Mouse (Mus musculus): ENCODE data around the gene Lmod2. TPM values are rescaled to one million over a fixed set of nuclear protein-coding genes. Genes with fewer than 3 reads are reported as not detected.

Gene Lmod2
- not detected in 2 replicates for total RNA-seq (2021)
- long read RNA-seq, experiment 1, result 0 reads
- long read RNA-seq, experiment 2, result 0 reads

GRCm38 (mm10) chr6:24597500-24597899 is at the start of gene Lmod2:
Gene Lmod2, plus strand, starts transcription at chr6:24597762.
- DNase-seq, result no peak

- no peak for DNase-seq
Measured at GRCm38 (mm10) chr6:24549801-24550200, 47.8 kb upstream of the Lmod2 start.

- DNase-seq, result no peak
Measured at GRCm38 (mm10) chr6:24552046-24552445, 45.5 kb upstream of the Lmod2 start.

- no peak for DNase-seq
Measured at GRCm38 (mm10) chr6:24554427-24555086, 43.0 kb upstream of the Lmod2 start.

- DNase-seq, result no peak
Measured at GRCm38 (mm10) chr6:24555488-24555887, 42.1 kb upstream of the Lmod2 start.

GRCm38 (mm10) chr6:24564081-24564480 is 33.5 kb upstream of the Lmod2 start:
- DNase-seq, result no peak

GRCm38 (mm10) chr6:24564886-24565285 is 32.7 kb upstream of the Lmod2 start:
- no peak for DNase-seq

- DNase-seq, result no peak
Measured at GRCm38 (mm10) chr6:24568963-24569362, 28.6 kb upstream of the Lmod2 start.

GRCm38 (mm10) chr6:24569711-24570110 is 27.9 kb upstream of the Lmod2 start:
- no peak for DNase-seq

GRCm38 (mm10) chr6:24570278-24570677 is 27.3 kb upstream of the Lmod2 start:
- DNase-seq, result no peak

GRCm38 (mm10) chr6:24571126-24571525 is 26.4 kb upstream of the Lmod2 start:
- peak; percentile 9 for DNase-seq

GRCm38 (mm10) chr6:24572431-24572830 is 25.1 kb upstream of the Lmod2 start:
- no peak for DNase-seq

- DNase-seq, result no peak
Measured at GRCm38 (mm10) chr6:24573319-24573718, 24.2 kb upstream of the Lmod2 start.

GRCm38 (mm10) chr6:24583456-24583855 is 14.1 kb upstream of the Lmod2 start:
- DNase-seq, result no peak

GRCm38 (mm10) chr6:24585431-24586310 is 11.9 kb upstream of the Lmod2 start:
- DNase-seq, result peak; percentile 23

GRCm38 (mm10) chr6:24586885-24587284 is 10.7 kb upstream of the Lmod2 start:
- DNase-seq, result peak; percentile 51

- no peak for DNase-seq
Measured at GRCm38 (mm10) chr6:24590282-24590681, 7.3 kb upstream of the Lmod2 start.

- DNase-seq, result no peak
Measured at GRCm38 (mm10) chr6:24591525-24592218, 5.9 kb upstream of the Lmod2 start.

GRCm38 (mm10) chr6:24599179-24599578 is 1.6 kb downstream of the Lmod2 start:
- no peak for DNase-seq

GRCm38 (mm10) chr6:24599639-24600038 is 2.1 kb downstream of the Lmod2 start:
- no peak for DNase-seq

GRCm38 (mm10) chr6:24600134-24600533 is 2.6 kb downstream of the Lmod2 start:
- no peak for DNase-seq

- no peak for DNase-seq
Measured at GRCm38 (mm10) chr6:24600726-24601125, 3.2 kb downstream of the Lmod2 start.

GRCm38 (mm10) chr6:24601668-24602067 is 4.1 kb downstream of the Lmod2 start:
- peak; percentile 18 for DNase-seq

Data from adrenal gland, postnatal 14 days (tissue).